Mouse (Mus musculus): ENCODE data around the gene Mettl22. TPM values are rescaled to one million over a fixed set of nuclear protein-coding genes. Genes with fewer than 3 reads are reported as not detected.

Mettl22 gene
- 53.8 and 73.8 TPM in 2 replicates for polyA plus RNA-seq (2012)

- no peak for TF ChIP-seq GATA1 (IDR thresholded peaks at IDR 0.05; ENCODE audit: low read length)
Observed at GRCm38 (mm10) chr16:8470603-8471481, at the start of gene Mettl22. Gene Mettl22, plus strand, starts transcription at chr16:8470788.

GRCm38 (mm10) chr16:8420842-8421241 lies 49.7 kb upstream of the Mettl22 start:
- no peak for TF ChIP-seq GATA1 (IDR thresholded peaks at IDR 0.05; ENCODE audit: low read length)

- no peak for TF ChIP-seq GATA1 (IDR thresholded peaks at IDR 0.05; ENCODE audit: low read length)
Observed at GRCm38 (mm10) chr16:8423626-8424114, 46.9 kb upstream of the Mettl22 start.

GRCm38 (mm10) chr16:8424161-8424970 lies 46.2 kb upstream of the Mettl22 start:
- TF ChIP-seq GATA1 (IDR thresholded peaks at IDR 0.05; ENCODE audit: low read length): no peak

- TF ChIP-seq GATA1 (IDR thresholded peaks at IDR 0.05; ENCODE audit: low read length): no peak
Observed at GRCm38 (mm10) chr16:8424971-8425330, 45.6 kb upstream of the Mettl22 start, which contains the start of gene Tmem114. Gene Tmem114, minus strand, starts transcription at chr16:8425136.

GRCm38 (mm10) chr16:8425736-8426135 lies 44.9 kb upstream of the Mettl22 start:
- no peak for TF ChIP-seq GATA1 (IDR thresholded peaks at IDR 0.05; ENCODE audit: low read length)

GRCm38 (mm10) chr16:8429531-8429930 lies 41.1 kb upstream of the Mettl22 start:
- TF ChIP-seq GATA1 (IDR thresholded peaks at IDR 0.05; ENCODE audit: low read length): no peak

- no peak for TF ChIP-seq GATA1 (IDR thresholded peaks at IDR 0.05; ENCODE audit: low read length)
Observed at GRCm38 (mm10) chr16:8432616-8433015, 38.0 kb upstream of the Mettl22 start.

GRCm38 (mm10) chr16:8444911-8445310 lies 25.7 kb upstream of the Mettl22 start:
- TF ChIP-seq GATA1 (IDR thresholded peaks at IDR 0.05; ENCODE audit: low read length): no peak

GRCm38 (mm10) chr16:8446256-8446655 lies 24.3 kb upstream of the Mettl22 start:
- TF ChIP-seq GATA1 (IDR thresholded peaks at IDR 0.05; ENCODE audit: low read length): no peak

GRCm38 (mm10) chr16:8453301-8453700 lies 17.3 kb upstream of the Mettl22 start:
- TF ChIP-seq GATA1 (IDR thresholded peaks at IDR 0.05; ENCODE audit: low read length): no peak

GRCm38 (mm10) chr16:8455221-8455620 lies 15.4 kb upstream of the Mettl22 start:
- TF ChIP-seq GATA1 (IDR thresholded peaks at IDR 0.05; ENCODE audit: low read length): no peak

GRCm38 (mm10) chr16:8458391-8458790 lies 12.2 kb upstream of the Mettl22 start:
- TF ChIP-seq GATA1 (IDR thresholded peaks at IDR 0.05; ENCODE audit: low read length): no peak

- TF ChIP-seq GATA1 (IDR thresholded peaks at IDR 0.05; ENCODE audit: low read length): no peak
Observed at GRCm38 (mm10) chr16:8459098-8459497, 11.5 kb upstream of the Mettl22 start.

- no peak for TF ChIP-seq GATA1 (IDR thresholded peaks at IDR 0.05; ENCODE audit: low read length)
Observed at GRCm38 (mm10) chr16:8470132-8470531, 456 bp upstream of the Mettl22 start.

- no peak for TF ChIP-seq GATA1 (IDR thresholded peaks at IDR 0.05; ENCODE audit: low read length)
Observed at GRCm38 (mm10) chr16:8487396-8488005, 16.9 kb downstream of the Mettl22 start.
